Mouse (Mus musculus) CH12.LX (cell line): ENCODE measurements around the gene Lrp6. TPM values are rescaled to one million over a fixed set of nuclear protein-coding genes. Genes with fewer than 3 reads are reported as not detected.

Experiments used
- DNase-seq: peaks from one replicate; pipeline ENCODE4 v3.0.0-alpha.2; 2013; ENCODE audit errors: extremely low read depth
- H3K27ac ChIP-seq: 2 replicates; pipeline ENCODE4 v1.5.1; 2012; ENCODE audit warnings: low read depth, mild to moderate bottlenecking, control low read depth, moderate library complexity; ENCODE audit not compliant: insufficient read depth
- H3K27me3 ChIP-seq: replicated peaks from 2 replicates; pipeline ENCODE3; 2012; ENCODE audit warnings: inconsistent platforms
- H3K36me3 ChIP-seq, 2 experiments: replicated peaks in 1 of 2; 2 replicates each; pipeline versions ENCODE3 to v1.6.1; 2012; ENCODE audit warnings: inconsistent platforms in 1 of 2, low read length in 1 of 2, mild to moderate bottlenecking in 1 of 2, mixed read lengths in 1 of 2, moderate library complexity in 1 of 2; ENCODE audit not compliant: control insufficient read depth in 1 of 2, insufficient read depth in 1 of 2
- H3K4me1 ChIP-seq, 2 experiments: 2 replicates each; pipeline ENCODE4 v1.6.1; 2012; ENCODE audit warnings: inconsistent platforms in 1 of 2, moderate library complexity in 1 of 2; ENCODE audit not compliant: insufficient read depth in 2 of 2, control insufficient read depth in 1 of 2
- H3K4me2 ChIP-seq: 2 replicates; pipeline ENCODE4 v1.6.1; 2012; ENCODE audit warnings: low read depth, mild to moderate bottlenecking, control low read depth; ENCODE audit not compliant: poor library complexity, insufficient read depth, severe bottlenecking
- H3K4me3 ChIP-seq, 3 experiments: fragments of 150-350 bp in 1 of 3; sonication (generic) in 1 of 3; replicated peaks in 1 of 3; 2 replicates each; pipeline versions ENCODE3 to v1.5.1; 2011 to 2012; ENCODE audit warnings: low read depth in 2 of 3, low read length in 2 of 3, mild to moderate bottlenecking in 2 of 3, moderate library complexity in 2 of 3, control low read depth in 1 of 3, improper control_type of control experiment in 1 of 3, inconsistent platforms in 1 of 3, mixed read lengths in 1 of 3; ENCODE audit not compliant: poor library complexity in 1 of 3
- H3K79me2 ChIP-seq: replicated peaks from 2 replicates; pipeline ENCODE4 v1.6.1; 2012; ENCODE audit warnings: mild to moderate bottlenecking, moderate library complexity; ENCODE audit not compliant: control insufficient read depth, poor library complexity, insufficient read depth, severe bottlenecking; ENCODE audit errors: extremely low read depth
- H3K9ac ChIP-seq: 2 replicates; pipeline ENCODE4 v1.6.1; 2012; ENCODE audit warnings: low read depth, mild to moderate bottlenecking, control low read depth, moderate library complexity; ENCODE audit not compliant: insufficient read depth
- H3K9me3 ChIP-seq: replicated peaks from 2 replicates; pipeline ENCODE3; 2012; ENCODE audit warnings: low read length, inconsistent platforms, mixed read lengths
- CTCF ChIP-seq, 2 experiments: IDR thresholded peaks in 1 of 2; conservative IDR thresholded peaks in 1 of 2; 2 replicates each; pipeline ENCODE4 v1.5.1; 2011 to 2012; ENCODE audit warnings: low read depth in 2 of 2, low read length in 2 of 2, improper control_type of control experiment in 1 of 2, inconsistent platforms in 1 of 2, mild to moderate bottlenecking in 1 of 2, moderate library complexity in 1 of 2
- E2F4 ChIP-seq: IDR thresholded peaks from 2 replicates; pipeline ENCODE4 v1.6.1; 2011; ENCODE audit warnings: low read depth, low read length, improper control_type of control experiment; ENCODE audit not compliant: insufficient replicate concordance
- ETS1 ChIP-seq: conservative IDR thresholded peaks from 2 replicates; pipeline ENCODE4 v1.6.1; 2012; ENCODE audit warnings: low read depth, mild to moderate bottlenecking, inconsistent platforms, low read length, improper control_type of control experiment, moderate library complexity
- GABPA ChIP-seq: IDR thresholded peaks from 2 replicates; pipeline ENCODE4 v1.6.1; 2012; ENCODE audit warnings: low read depth, low read length, improper control_type of control experiment, inconsistent platforms; ENCODE audit not compliant: insufficient replicate concordance
- HCFC1 ChIP-seq: IDR thresholded peaks from 2 replicates; pipeline ENCODE4 v1.6.1; 2012; ENCODE audit warnings: low read depth, mild to moderate bottlenecking, inconsistent platforms, low read length, improper control_type of control experiment
- JUND ChIP-seq: conservative IDR thresholded peaks from 2 replicates; pipeline ENCODE4 v1.6.1; 2011; ENCODE audit warnings: low read depth, low read length, improper control_type of control experiment
- MAFK ChIP-seq: IDR thresholded peaks from 2 replicates; pipeline ENCODE4 v1.6.1; 2011; ENCODE audit warnings: low read length, improper control_type of control experiment; ENCODE audit not compliant: insufficient replicate concordance
- MAX ChIP-seq: IDR thresholded peaks from 2 replicates; pipeline ENCODE4 v1.6.1; 2011; ENCODE audit warnings: low read length, improper control_type of control experiment
- MYC ChIP-seq: IDR thresholded peaks from 2 replicates; pipeline ENCODE4 v1.6.1; 2011; ENCODE audit warnings: low read depth, mild to moderate bottlenecking, improper control_type of control experiment, low read length
- NELFE ChIP-seq: IDR thresholded peaks from 2 replicates; pipeline ENCODE4 v1.6.1; 2011; ENCODE audit warnings: low read depth, low read length, improper control_type of control experiment
- PAX5 ChIP-seq: IDR thresholded peaks from 2 replicates; pipeline ENCODE4 v1.6.1; 2012; ENCODE audit warnings: low read length, inconsistent platforms, mixed read lengths
- POLR2A ChIP-seq: IDR thresholded peaks from 2 replicates; pipeline ENCODE4 v1.6.1; 2011; ENCODE audit warnings: low read depth, mild to moderate bottlenecking, improper control_type of control experiment, low read length
- RAD21 ChIP-seq: IDR thresholded peaks from 2 replicates; pipeline ENCODE4 v1.6.1; 2011; ENCODE audit warnings: low read depth, mild to moderate bottlenecking, low read length, improper control_type of control experiment, moderate library complexity
- RCOR1 ChIP-seq: conservative IDR thresholded peaks from 2 replicates; pipeline ENCODE4 v1.6.1; 2012; ENCODE audit warnings: low read depth, mild to moderate bottlenecking, inconsistent platforms, low read length, improper control_type of control experiment
- SMC3 ChIP-seq: IDR thresholded peaks from 2 replicates; pipeline ENCODE4 v1.6.1; 2011; ENCODE audit warnings: low read depth, low read length, improper control_type of control experiment
- UBTF ChIP-seq: IDR thresholded peaks from 2 replicates; pipeline ENCODE4 v1.6.1; 2012; ENCODE audit warnings: low read depth, mild to moderate bottlenecking, inconsistent platforms, low read length, improper control_type of control experiment, moderate library complexity
- USF1 ChIP-seq: IDR thresholded peaks from 2 replicates; pipeline ENCODE4 v1.6.1; 2014; ENCODE audit warnings: low read depth, mild to moderate bottlenecking, inconsistent platforms, low read length, improper control_type of control experiment
- ZKSCAN1 ChIP-seq: IDR thresholded peaks from 2 replicates; pipeline ENCODE4 v1.6.1; 2012; ENCODE audit warnings: low read depth, inconsistent platforms, low read length, improper control_type of control experiment, borderline replicate concordance
- ZNF384 ChIP-seq: IDR thresholded peaks from 2 replicates; pipeline ENCODE4 v1.6.1; 2012; ENCODE audit warnings: low read depth, low read length, improper control_type of control experiment, inconsistent platforms
- dilution Hi-C: fragments of 300-500 bp; cut with MboI; formaldehyde crosslinking; loops from 2 replicates; pipeline ENCODE4 v1.14.3; 2020; ENCODE audit warnings: low sequenced_read_pairs; ENCODE audit not compliant: extremely low pct_unique_long_range_greater_than_20kb, extremely low pct_ligation_motif_present
- in situ Hi-C: fragments of 300-500 bp; cut with MboI; formaldehyde crosslinking; loops from 3 replicates; pipeline ENCODE4 v1.14.3; 2019; ENCODE audit warnings: low sequenced_read_pairs, low pct_ligation_motif_present, low pct_unique_long_range_greater_than_20kb, mixed read lengths
- polyA plus RNA-seq: library from polyadenylated mRNA; unstranded; fragments of >175 nt; gene quantifications from 2 replicates; pipeline ENCODE4 v1.2.1, GENCODE M21; 2012; ENCODE audit warnings: low read depth; ENCODE audit not compliant: insufficient read length
- total RNA-seq, 2 experiments: library from RNA; depleted of rRNA; stranded (reverse); fragments of 300-350 nt in 1 of 2; fragments of >200 nt in 1 of 2; gene quantifications; 2 replicates each; pipeline ENCODE4 v1.2.3; 2012 to 2014

Lrp6 gene
- total and polyA plus RNA-seq, 3 experiments, result 12.4 to 15.6 (median 13.3) TPM

- no peak for DNase-seq
- dilution Hi-C loops, result no loop called here
- Histone ChIP-seq H3K79me2 (no peaks in the 10 kb centered on the region), H3K9me3 (no peaks in the 10 kb centered on the region)
- TF ChIP-seq MAX (no peak), RAD21 (no peak), JUND (no peak), CTCF (conservative IDR thresholded peaks at IDR 0.05 in 1 of 2, IDR thresholded peaks at IDR 0.05 in 1 of 2; ENCODE audit: low read depth in 2 of 2, low read length in 2 of 2) (no peak), PAX5 (no peak), RCOR1 (no peak), ETS1 (no peak), POLR2A (no peak), GABPA (no peak), ZNF384 (no peak), ZKSCAN1 (no peak)
- TF ChIP-seq, all 38 proteins: peak for 0
- peaks cover 22 to 51% of the 10 kb centered on the region in 2 experiments for H3K36me3 ChIP-seq
- H3K27me3 ChIP-seq, result no peaks in the 10 kb centered on the region
- H3K4me2 ChIP-seq, result no peak overlapping the region
- in situ Hi-C loops, result no loop called here
- H3K27ac ChIP-seq, result no peak overlapping the region
- H3K9ac ChIP-seq, result no peak overlapping the region
- H3K4me3 ChIP-seq, result no peak overlapping the region
- H3K4me1 ChIP-seq, result peaks cover 4 to 16% of the 10 kb centered on the region in 2 experiments; a peak in 3 of 4 replicates
These were observed 87.3 kb downstream of the Lrp6 start for GRCm38 (mm10) chr6:134479481-134479880.

GRCm38 (mm10) chr6:134473143-134473561 is 93.6 kb downstream of the Lrp6 start:
- Histone ChIP-seq H3K9me3 (no peaks in the 10 kb centered on the region), H3K36me3 (peaks cover 11 to 49% of the 10 kb centered on the region in 2 experiments), H3K4me3 (no peak overlapping the region), H3K4me1 (peaks cover 4 to 16% of the 10 kb centered on the region in 2 experiments; a peak in 3 of 4 replicates), H3K27ac (no peak overlapping the region), H3K27me3 (no peaks in the 10 kb centered on the region), H3K9ac (no peak overlapping the region), H3K79me2 (no peaks in the 10 kb centered on the region), H3K4me2 (no peak overlapping the region)
- dilution Hi-C loops, result no loop called here
- in situ Hi-C loops, result no loop called here
- no peak for TF ChIP-seq POLR2A
- TF ChIP-seq USF1, result no peak
- DNase-seq, result no peak

DNA sequence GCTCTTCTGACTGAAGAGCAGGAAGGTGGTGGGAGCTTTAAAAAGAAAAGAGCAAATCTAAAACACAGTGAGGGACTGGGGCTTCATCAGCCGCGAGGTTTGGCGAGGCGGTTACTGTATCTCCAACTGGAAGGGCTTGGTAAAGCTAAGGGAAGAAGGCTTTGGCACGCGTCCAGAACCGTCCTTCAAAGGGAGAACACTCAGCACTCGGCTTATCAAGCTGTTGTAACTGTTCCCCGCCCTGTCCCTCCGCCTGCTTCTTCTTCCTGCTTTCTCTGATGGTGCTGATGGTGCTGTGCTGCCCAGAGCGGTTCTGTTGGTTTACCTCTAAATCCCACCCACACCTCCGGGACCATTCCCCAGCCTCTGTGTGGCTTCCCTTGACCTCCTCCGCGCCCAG is 95.9 kb downstream of the Lrp6 start:
- DNase-seq, result no peak
- Histone ChIP-seq H3K4me1 (peaks cover 0 to 2% of the 10 kb centered on the region in 2 experiments; a peak in 1 of 4 replicates), H3K9me3 (no peaks in the 10 kb centered on the region), H3K27me3 (no peaks in the 10 kb centered on the region), H3K27ac (no peak overlapping the region), H3K9ac (no peak overlapping the region), H3K4me2 (no peak overlapping the region), H3K4me3 (no peak overlapping the region), H3K36me3 (peaks cover 15 to 58% of the 10 kb centered on the region in 2 experiments), H3K79me2 (no peaks in the 10 kb centered on the region)
- TF ChIP-seq UBTF (no peak), JUND (no peak), ZKSCAN1 (no peak), MAFK (no peak), GABPA (no peak), CTCF (conservative IDR thresholded peaks at IDR 0.05 in 1 of 2, IDR thresholded peaks at IDR 0.05 in 1 of 2; ENCODE audit: low read depth in 2 of 2, low read length in 2 of 2) (no peak), MYC (no peak), NELFE (no peak), RAD21 (no peak), HCFC1 (no peak), SMC3 (no peak), E2F4 (no peak)
- dilution Hi-C loops (no loop called here), in situ Hi-C loops (no loop called here)
